Mouse (Mus musculus): ENCODE measurements at regions not wholly inside any gene's neighbourhood (a gene's known extent, or its start where the extent isn't known, plus 50 kb on each side); places are given as distances from the start of the nearest gene placed in this dataset.

- TF ChIP-seq CTCF (IDR thresholded peaks at IDR 0.05; ENCODE audit: low read depth, low read length) (no peak), POLR2A (IDR thresholded peaks at IDR 0.05; ENCODE audit: extremely low read depth, insufficient read depth, low read length) (no peak)
These were observed 98.2 kb downstream of the Vegfa start for GRCm38 (mm10) chr17:45934002-45934401.

All from liver, adult 2 months (tissue).